In the genomic region with DNA sequence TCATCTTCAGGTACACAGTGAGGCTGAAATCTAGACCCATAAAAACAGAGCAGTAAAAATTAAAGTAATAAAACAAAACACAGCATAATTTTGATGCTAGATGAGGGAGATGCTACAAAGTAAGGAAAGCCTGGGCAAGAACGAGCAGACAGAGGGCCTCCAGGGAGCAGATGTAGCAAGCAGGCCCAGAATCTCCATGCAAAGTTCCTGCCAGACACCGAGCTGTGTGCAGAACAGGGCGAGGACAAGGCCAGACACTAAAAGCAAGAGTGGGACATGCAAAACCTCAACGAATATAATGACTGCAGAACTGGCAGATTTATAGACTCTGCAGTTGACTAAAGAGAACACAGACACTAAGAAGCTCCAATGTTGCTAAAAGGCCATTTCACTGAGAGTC, we compare ENCODE assay signal across 16 mouse cellular contexts.
"Had no signal": no experiment of that assay in that cellular context is flagged by ENCODE, and none has a peak within 500 bp of the region (broad histone marks: within the 10 kb centered on the region; RNA-seq: fewer than 3 reads in every experiment).

No protein-coding gene starts in this region.

- H3K4me2 ChIP-seq: kidney, embryonic 15.5 days; limb, embryonic 15.5 days; liver, embryonic 12.5 days; lung, embryonic 14.5 days; neural tube, embryonic 15.5 days had no signal

- H3K4me3 ChIP-seq: kidney, embryonic 15.5 days; limb, embryonic 15.5 days; liver, embryonic 12.5 days; midbrain, embryonic 10.5 days; myocyte; neural tube, embryonic 15.5 days had no signal

- H3K27ac ChIP-seq: kidney, embryonic 15.5 days; limb, embryonic 15.5 days; liver, embryonic 12.5 days; midbrain, embryonic 10.5 days; neural tube, embryonic 15.5 days; stomach, postnatal 0 days had no signal

- H3K4me1 ChIP-seq: liver, embryonic 12.5 days; midbrain, embryonic 10.5 days had no signal

- H3K9ac ChIP-seq: kidney, embryonic 15.5 days; limb, embryonic 15.5 days; liver, embryonic 12.5 days; lung, embryonic 14.5 days; neural tube, embryonic 15.5 days had no signal

- H3K27me3 ChIP-seq: kidney, embryonic 15.5 days; limb, embryonic 15.5 days; liver, embryonic 12.5 days; neural tube, embryonic 15.5 days had no signal

- DNase-seq: kidney, postnatal 14 days; layer of hippocampus, adult 9-11 months; layer of hippocampus, postnatal 36 days; lung, embryonic 14.5 days; lung, postnatal 10 days; lung, postnatal 4 days; right cerebral cortex, adult 18-20 months; right cerebral cortex, postnatal 25 days; thymus, postnatal 4 days had no signal

- H3K9me3 ChIP-seq: kidney, embryonic 15.5 days; limb, embryonic 15.5 days; liver, embryonic 12.5 days; midbrain, embryonic 10.5 days; neural tube, embryonic 15.5 days had no signal

- ATAC-seq: liver, embryonic 12.5 days had no signal
